Mouse (Mus musculus): Measurements from ENCODE around the gene Zfyve26. TPM values are rescaled to one million over a fixed set of nuclear protein-coding genes. Genes with fewer than 3 reads are reported as not detected.
"Not testable (repeated sequence)": the region's sequence is repeated elsewhere in the genome, so short reads cannot be mapped to it uniquely, and the experiment has no call there.

Gene Zfyve26
- polyA plus RNA-seq, 1 experiment from 2014 or later: 8.5 TPM

DNA sequence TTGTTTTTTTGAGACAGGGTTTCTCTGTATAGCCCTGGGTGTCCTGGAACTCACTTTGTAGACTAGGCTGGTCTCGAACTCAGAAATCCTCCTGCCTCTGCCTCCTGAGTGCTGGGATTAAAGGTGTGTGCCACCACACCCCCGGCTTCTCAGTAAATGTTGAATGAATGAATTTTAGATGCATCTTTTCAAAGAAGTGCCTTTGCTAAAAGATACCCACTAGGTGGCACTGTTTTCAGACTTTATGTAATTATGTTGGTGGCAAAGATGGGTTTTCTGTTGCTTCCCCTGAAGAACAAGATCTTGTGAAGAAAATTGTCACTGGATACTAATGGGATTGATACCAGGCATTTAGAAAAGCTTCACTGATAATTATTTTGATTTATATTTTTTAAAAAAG, 26.4 kb upstream of the Zfyve26 start:
- H3K27me3 ChIP-seq (replicated peaks; ENCODE audit: control insufficient read depth, insufficient read depth, low read length); ATAC-seq; H3K9ac ChIP-seq (ENCODE audit: low read length); H3K36me3 ChIP-seq (ENCODE audit: control insufficient read depth, insufficient read depth, low read length); H3K4me3 ChIP-seq (ENCODE audit: low read depth, low read length); H3K9me3 ChIP-seq (replicated peaks; ENCODE audit: control insufficient read depth, low read length); H3K4me1 ChIP-seq (ENCODE audit: control insufficient read depth, insufficient read depth, low read length); H3K27ac ChIP-seq (ENCODE audit: low read depth, low read length); H3K4me2 ChIP-seq (ENCODE audit: low read length): not testable (repeated sequence)
- DNase-seq (ENCODE audit: low spot score): peak; percentile 78
- 72% methylated on average over 2 of the region's 2 CpGs for WGBS

DNA sequence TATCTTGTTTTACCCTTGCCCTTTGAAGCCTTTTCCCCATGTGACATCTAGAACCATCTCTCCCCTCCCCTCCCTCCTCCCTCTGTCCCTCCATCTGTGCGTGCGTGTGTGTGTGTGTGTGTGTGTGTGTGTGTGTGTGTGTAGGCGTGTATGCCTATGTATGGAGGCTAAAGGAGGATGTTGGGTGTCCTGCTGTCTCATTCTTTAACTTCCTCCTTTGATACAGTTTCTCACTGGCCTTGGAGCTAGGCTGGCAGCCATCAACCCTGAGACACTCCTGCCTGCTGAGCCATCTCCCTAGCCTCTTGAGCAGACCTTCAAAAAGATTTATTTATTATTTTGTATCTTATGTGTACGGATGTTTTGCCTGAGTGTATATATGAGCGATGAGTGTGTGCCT, 24.8 kb upstream of the Zfyve26 start:
- Histone ChIP-seq H3K36me3 (ENCODE audit: control insufficient read depth, insufficient read depth, low read length) (no peaks in the 10 kb centered on the region), H3K27me3 (replicated peaks; ENCODE audit: control insufficient read depth, insufficient read depth, low read length) (no peaks in the 10 kb centered on the region), H3K9ac (ENCODE audit: low read length) (no peak overlapping the region), H3K4me3 (ENCODE audit: low read depth, low read length) (no peak overlapping the region), H3K27ac (ENCODE audit: low read depth, low read length) (no peak overlapping the region), H3K4me2 (ENCODE audit: low read length) (no peak overlapping the region), H3K9me3 (replicated peaks; ENCODE audit: control insufficient read depth, low read length) (no peaks in the 10 kb centered on the region), H3K4me1 (ENCODE audit: control insufficient read depth, insufficient read depth, low read length) (no peaks in the 10 kb centered on the region)
- ATAC-seq (no peak), DNase-seq (ENCODE audit: low spot score) (no peak)
- WGBS: 91% methylated on average over 5 of the region's 5 CpGs

DNA sequence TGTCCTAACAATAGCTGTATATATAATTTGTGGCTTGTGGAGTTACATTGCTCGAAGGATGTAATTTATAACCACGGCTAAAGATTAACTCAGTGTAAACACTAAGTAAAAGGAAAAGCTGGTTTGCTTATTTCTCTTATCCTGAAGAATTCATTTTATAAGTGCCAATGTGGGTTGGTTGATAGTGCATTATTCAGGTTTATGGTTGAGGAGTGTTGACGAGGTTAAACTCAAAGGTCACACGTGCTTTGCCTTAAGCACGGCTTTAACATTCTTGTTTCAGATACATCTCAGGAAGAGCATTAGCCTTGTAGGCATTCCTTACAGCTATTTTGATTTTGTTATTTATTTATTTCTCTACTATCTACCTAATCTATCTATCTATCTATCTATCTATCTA, 21.2 kb upstream of the Zfyve26 start:
- H3K4me1 ChIP-seq (ENCODE audit: control insufficient read depth, insufficient read depth, low read length): no peaks in the 10 kb centered on the region
- H3K4me3 ChIP-seq (ENCODE audit: low read depth, low read length): no peak overlapping the region
- no peak for ATAC-seq
- 93% methylated on average over 5 of the region's 5 CpGs for WGBS
- H3K4me2 ChIP-seq (ENCODE audit: low read length): no peak overlapping the region
- no peaks in the 10 kb centered on the region for H3K27me3 ChIP-seq (replicated peaks; ENCODE audit: control insufficient read depth, insufficient read depth, low read length)
- no peak overlapping the region for H3K27ac ChIP-seq (ENCODE audit: low read depth, low read length)
- H3K9me3 ChIP-seq (replicated peaks; ENCODE audit: control insufficient read depth, low read length): no peaks in the 10 kb centered on the region
- DNase-seq (ENCODE audit: low spot score): no peak
- H3K9ac ChIP-seq (ENCODE audit: low read length): no peak overlapping the region
- no peaks in the 10 kb centered on the region for H3K36me3 ChIP-seq (ENCODE audit: control insufficient read depth, insufficient read depth, low read length)

- Histone ChIP-seq H3K4me3 (ENCODE audit: low read depth, low read length) (no peak overlapping the region), H3K36me3 (ENCODE audit: control insufficient read depth, insufficient read depth, low read length) (no peaks in the 10 kb centered on the region), H3K4me2 (ENCODE audit: low read length) (no peak overlapping the region), H3K4me1 (ENCODE audit: control insufficient read depth, insufficient read depth, low read length) (no peaks in the 10 kb centered on the region), H3K27me3 (replicated peaks; ENCODE audit: control insufficient read depth, insufficient read depth, low read length) (no peaks in the 10 kb centered on the region), H3K9me3 (replicated peaks; ENCODE audit: control insufficient read depth, low read length) (no peaks in the 10 kb centered on the region), H3K27ac (ENCODE audit: low read depth, low read length) (no peak overlapping the region), H3K9ac (ENCODE audit: low read length) (no peak overlapping the region)
- no peak for ATAC-seq
- no peak for DNase-seq (ENCODE audit: low spot score)
- 83% methylated on average over 4 of the region's 4 CpGs for WGBS
These were observed 17.6 kb upstream of the Zfyve26 start for GRCm38 (mm10) chr12:79313721-79314120.

GRCm38 (mm10) chr12:79306013-79306412, 9.9 kb upstream of the Zfyve26 start:
- Histone ChIP-seq H3K9me3 (replicated peaks; ENCODE audit: control insufficient read depth, low read length) (no peaks in the 10 kb centered on the region), H3K27ac (ENCODE audit: low read depth, low read length) (no peak overlapping the region), H3K4me1 (ENCODE audit: control insufficient read depth, insufficient read depth, low read length) (no peaks in the 10 kb centered on the region), H3K27me3 (replicated peaks; ENCODE audit: control insufficient read depth, insufficient read depth, low read length) (no peaks in the 10 kb centered on the region), H3K4me3 (ENCODE audit: low read depth, low read length) (no peak overlapping the region), H3K9ac (ENCODE audit: low read length) (no peak overlapping the region), H3K36me3 (ENCODE audit: control insufficient read depth, insufficient read depth, low read length) (no peaks in the 10 kb centered on the region), H3K4me2 (ENCODE audit: low read length) (no peak overlapping the region)
- DNase-seq (ENCODE audit: low spot score) (no peak), ATAC-seq (no peak)
- 91% methylated on average over 4 of the region's 4 CpGs for WGBS

- WGBS: 67% methylated on average over 1 of the region's 1 CpGs
- no peaks in the 10 kb centered on the region for H3K27me3 ChIP-seq (replicated peaks; ENCODE audit: control insufficient read depth, insufficient read depth, low read length)
- H3K4me1 ChIP-seq (ENCODE audit: control insufficient read depth, insufficient read depth, low read length): no peaks in the 10 kb centered on the region
- H3K27ac ChIP-seq (ENCODE audit: low read depth, low read length): no peak overlapping the region
- H3K4me2 ChIP-seq (ENCODE audit: low read length): no peak overlapping the region
- no peak overlapping the region for H3K9ac ChIP-seq (ENCODE audit: low read length)
- H3K4me3 ChIP-seq (ENCODE audit: low read depth, low read length): no peak overlapping the region
- DNase-seq (ENCODE audit: low spot score): peak; percentile 39
- no peaks in the 10 kb centered on the region for H3K9me3 ChIP-seq (replicated peaks; ENCODE audit: control insufficient read depth, low read length)
- H3K36me3 ChIP-seq (ENCODE audit: control insufficient read depth, insufficient read depth, low read length): no peaks in the 10 kb centered on the region
- ATAC-seq: no peak
These were observed 9.0 kb upstream of the Zfyve26 start for GRCm38 (mm10) chr12:79305131-79305530.

DNA sequence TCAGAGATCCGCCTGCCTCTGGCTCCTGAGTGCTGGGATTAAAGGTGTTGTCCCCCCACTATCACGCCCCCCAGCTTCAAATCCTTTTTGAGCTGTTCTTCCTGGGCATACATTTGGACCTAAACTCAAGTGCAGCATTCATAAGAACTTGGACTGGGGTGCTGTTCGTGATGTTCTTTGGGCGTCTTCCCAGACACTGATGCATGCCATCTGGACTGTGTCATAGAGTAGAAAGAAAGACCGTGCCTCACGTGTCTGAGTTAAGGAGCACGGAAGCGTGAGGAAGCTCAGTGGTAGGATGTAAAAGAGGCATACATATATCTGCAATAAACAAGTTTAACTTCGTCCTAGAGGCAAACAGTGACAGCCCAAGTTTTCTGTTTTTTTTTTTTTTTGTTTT, 5.7 kb upstream of the Zfyve26 start:
- H3K9ac ChIP-seq (ENCODE audit: low read length): no peak overlapping the region
- H3K4me3 ChIP-seq (ENCODE audit: low read depth, low read length): no peak overlapping the region
- no peak overlapping the region for H3K4me2 ChIP-seq (ENCODE audit: low read length)
- ATAC-seq (no peak), DNase-seq (ENCODE audit: low spot score) (peak; percentile 7)
- no peaks in the 10 kb centered on the region for H3K4me1 ChIP-seq (ENCODE audit: control insufficient read depth, insufficient read depth, low read length)
- H3K36me3 ChIP-seq (ENCODE audit: control insufficient read depth, insufficient read depth, low read length): no peaks in the 10 kb centered on the region
- WGBS: 86% methylated on average over 9 of the region's 9 CpGs
- no peaks in the 10 kb centered on the region for H3K27me3 ChIP-seq (replicated peaks; ENCODE audit: control insufficient read depth, insufficient read depth, low read length)
- no peak overlapping the region for H3K27ac ChIP-seq (ENCODE audit: low read depth, low read length)
- H3K9me3 ChIP-seq (replicated peaks; ENCODE audit: control insufficient read depth, low read length): no peaks in the 10 kb centered on the region

DNA sequence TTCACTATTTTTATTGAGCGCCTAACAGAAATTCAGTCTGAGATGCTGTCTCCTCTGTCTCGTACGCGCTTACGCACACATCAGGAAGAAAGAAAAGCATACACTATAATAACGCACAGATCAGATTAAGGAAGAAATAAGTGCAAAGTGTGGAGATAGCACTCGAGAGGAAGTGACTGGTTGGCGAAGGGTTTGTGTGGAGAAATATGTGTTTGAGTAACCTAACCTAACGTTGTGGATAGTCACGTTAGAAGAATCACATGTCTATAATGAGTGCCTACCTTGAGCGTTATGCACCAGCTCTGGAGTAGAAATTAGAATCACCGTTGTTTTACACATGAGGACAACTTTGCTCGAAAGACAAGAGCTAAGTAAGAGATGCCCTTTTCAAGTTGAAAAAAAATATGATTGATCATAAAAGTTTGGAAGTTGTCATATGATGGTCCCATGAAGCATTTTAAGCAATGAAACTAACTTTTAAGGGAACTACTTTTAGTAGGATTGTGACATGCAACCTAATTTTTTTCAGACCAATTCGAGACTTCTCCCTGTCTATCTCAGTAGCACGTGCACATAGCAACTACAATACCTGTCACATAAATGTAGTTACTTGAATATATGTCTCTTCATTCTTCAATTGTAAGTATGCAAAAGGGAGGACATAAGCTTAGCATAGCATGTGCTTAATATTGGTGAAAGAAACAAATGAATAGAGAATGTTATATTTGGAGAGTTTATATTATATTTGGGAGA, 2.0 kb upstream of the Zfyve26 start:
- no peak for ATAC-seq
- peaks cover 4% of the 10 kb centered on the region; the same call in 1 of the 2 replicates for H3K36me3 ChIP-seq (ENCODE audit: control insufficient read depth, insufficient read depth, low read length)
- DNase-seq (ENCODE audit: low spot score): no peak
- peak overlapping the region; percentile 84 for H3K4me2 ChIP-seq (ENCODE audit: low read length)
- H3K27me3 ChIP-seq (replicated peaks; ENCODE audit: control insufficient read depth, insufficient read depth, low read length): no peaks in the 10 kb centered on the region
- WGBS: 14% methylated on average over 15 of the region's 15 CpGs
- H3K27ac ChIP-seq (ENCODE audit: low read depth, low read length): no peak overlapping the region
- H3K9ac ChIP-seq (ENCODE audit: low read length): peak overlapping the region; percentile 50
- H3K4me1 ChIP-seq (ENCODE audit: control insufficient read depth, insufficient read depth, low read length): peaks cover 4% of the 10 kb centered on the region
- peak overlapping the region; percentile 61 for H3K4me3 ChIP-seq (ENCODE audit: low read depth, low read length)
- H3K9me3 ChIP-seq (replicated peaks; ENCODE audit: control insufficient read depth, low read length): no peaks in the 10 kb centered on the region

- H3K27me3 ChIP-seq (replicated peaks; ENCODE audit: control insufficient read depth, insufficient read depth, low read length): no peaks in the 10 kb centered on the region
- peak; percentile 85 for ATAC-seq
- peaks cover 4% of the 10 kb centered on the region for H3K4me1 ChIP-seq (ENCODE audit: control insufficient read depth, insufficient read depth, low read length)
- peak within 1 kb of the TSS; percentile 40; the same call in 1 of the 2 replicates for H3K27ac ChIP-seq (ENCODE audit: low read depth, low read length)
- WGBS: under 1% methylated on average over 21 of the region's 21 CpGs
- peak within 1 kb of the TSS; percentile 55 for H3K9ac ChIP-seq (ENCODE audit: low read length)
- H3K9me3 ChIP-seq (replicated peaks; ENCODE audit: control insufficient read depth, low read length): no peaks in the 10 kb centered on the region
- DNase-seq (ENCODE audit: low spot score): peak; percentile 96
- H3K4me3 ChIP-seq (ENCODE audit: low read depth, low read length): peak within 1 kb of the TSS; percentile 61
- H3K36me3 ChIP-seq (ENCODE audit: control insufficient read depth, insufficient read depth, low read length): peaks cover 4% of the 10 kb centered on the region; the same call in 1 of the 2 replicates
- H3K4me2 ChIP-seq (ENCODE audit: low read length): peak within 1 kb of the TSS; percentile 84
These were observed 1.0 kb upstream of the Zfyve26 start, which contains the start of gene Rad51b for GRCm38 (mm10) chr12:79297121-79297576. Gene Rad51b (plus strand): TSS chr12:79297282.
